Mouse (Mus musculus) stomach, postnatal 0 days (tissue): ENCODE measurements around the gene Kctd12. TPM values are rescaled to one million over a fixed set of nuclear protein-coding genes. Genes with fewer than 3 reads are reported as not detected.

Experiments
- ATAC-seq: fragments of 200-750 bp; cut with Nextera tagmentation; 2 replicates; pipeline ENCODE4 v1.8.0; 2017; ENCODE audit not compliant: low FRiP score, low TSS enrichment
- DNase-seq: peaks from one replicate; pipeline ENCODE4 v3.0.0-alpha.2; 2016; ENCODE audit warnings: low spot score
- H3K27ac ChIP-seq: fragments of 300-500 bp; sonication (generic); replicated peaks from 2 replicates; pipeline ENCODE4 v1.5.1; 2014; ENCODE audit warnings: mild to moderate bottlenecking, control low read depth
- H3K27me3 ChIP-seq: fragments of 300-500 bp; sonication (generic); 2 replicates; pipeline ENCODE4 v1.6.1; 2014; ENCODE audit warnings: low read length; ENCODE audit not compliant: control insufficient read depth, insufficient read depth
- H3K36me3 ChIP-seq: fragments of 300-500 bp; sonication (generic); 2 replicates; pipeline ENCODE4 v1.6.1; 2014; ENCODE audit warnings: low read length, mixed read lengths; ENCODE audit not compliant: control insufficient read depth, insufficient read depth
- H3K4me1 ChIP-seq: fragments of 300-500 bp; sonication (generic); replicated peaks from 2 replicates; pipeline ENCODE4 v1.6.1; 2014; ENCODE audit warnings: antibody characterized with exemption; ENCODE audit not compliant: control insufficient read depth, insufficient read depth
- H3K4me2 ChIP-seq: fragments of 300-500 bp; sonication (generic); replicated peaks from 2 replicates; pipeline ENCODE4 v1.6.1; 2014; ENCODE audit warnings: low read depth, mild to moderate bottlenecking, control low read depth, moderate library complexity
- H3K4me3 ChIP-seq: fragments of 300-500 bp; sonication (generic); 2 replicates; pipeline ENCODE4 v1.5.1; 2014; ENCODE audit warnings: low read depth, low read length, control low read depth
- H3K9ac ChIP-seq: fragments of 300-500 bp; sonication (generic); 2 replicates; pipeline ENCODE4 v1.6.1; 2014; ENCODE audit warnings: mild to moderate bottlenecking, low read length, control low read depth, mixed read lengths
- H3K9me3 ChIP-seq: fragments of 300-500 bp; sonication (generic); 2 replicates; pipeline ENCODE4 v1.6.1; 2016; ENCODE audit warnings: low read length; ENCODE audit not compliant: control insufficient read depth
- CTCF ChIP-seq: IDR thresholded peaks from 2 replicates; pipeline ENCODE4 v1.5.1; 2016; ENCODE audit warnings: antibody characterized with exemption, low read depth, mild to moderate bottlenecking, moderate library complexity
- EP300 ChIP-seq: optimal IDR thresholded peaks from 2 replicates; pipeline ENCODE3; 2016; ENCODE audit warnings: antibody characterized with exemption
- WGBS: fragments of 180-500 bp; shearing (Covaris S2); extraction: QIAGEN DNeasy Blood & Tissue Kit; methylation state at CpG from one replicate; pipeline ENCODE4 v1.1.7; 2014; 5-methylcytosine and 5-hydroxymethylcytosine counted together
- polyA plus RNA-seq: library from polyadenylated mRNA; unstranded; fragments of >200 nt; fragmentation: Nextera tagmentation; extraction: Ambion mirVana; gene quantifications from 2 replicates; pipeline ENCODE4 v1.2.1, GENCODE M21; 2015

The Kctd12 gene
- polyA plus RNA-seq, 1 experiment from 2014 or later, result 6.1 TPM

DNA sequence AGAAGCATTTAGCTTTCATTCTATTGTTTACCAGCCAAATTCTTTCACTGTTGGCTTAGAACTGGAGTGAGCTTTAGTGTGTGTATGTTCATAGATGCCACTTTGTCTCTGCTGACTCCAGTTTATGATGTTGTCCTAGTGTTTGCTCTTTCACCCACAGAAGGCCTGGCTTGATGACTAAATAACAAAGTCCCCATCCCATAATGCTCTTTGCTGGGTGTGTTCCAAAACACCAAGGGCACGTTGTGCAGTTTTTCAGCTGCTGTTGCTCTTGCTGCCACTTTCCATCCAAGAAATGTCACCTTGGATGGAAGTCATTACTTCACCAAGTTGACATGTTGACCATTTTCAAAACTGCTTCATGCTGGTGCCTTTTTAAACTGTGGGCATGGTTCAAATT, 30.5 kb downstream of the Kctd12 start:
- DNase-seq (no peak), ATAC-seq (no peak)
- H3K36me3 ChIP-seq, result no peaks in the 10 kb centered on the region
- H3K4me3 ChIP-seq, result no peak overlapping the region
- H3K9me3 ChIP-seq, result no peaks in the 10 kb centered on the region
- TF ChIP-seq EP300, result no peak
- no peak for TF ChIP-seq CTCF
- H3K27me3 ChIP-seq, result no peaks in the 10 kb centered on the region
- 28% methylated on average over 1 of the region's 1 CpGs for WGBS
- no peak overlapping the region for H3K4me2 ChIP-seq
- no peaks in the 10 kb centered on the region for H3K4me1 ChIP-seq
- no peak overlapping the region for H3K27ac ChIP-seq
- no peak overlapping the region for H3K9ac ChIP-seq

DNA sequence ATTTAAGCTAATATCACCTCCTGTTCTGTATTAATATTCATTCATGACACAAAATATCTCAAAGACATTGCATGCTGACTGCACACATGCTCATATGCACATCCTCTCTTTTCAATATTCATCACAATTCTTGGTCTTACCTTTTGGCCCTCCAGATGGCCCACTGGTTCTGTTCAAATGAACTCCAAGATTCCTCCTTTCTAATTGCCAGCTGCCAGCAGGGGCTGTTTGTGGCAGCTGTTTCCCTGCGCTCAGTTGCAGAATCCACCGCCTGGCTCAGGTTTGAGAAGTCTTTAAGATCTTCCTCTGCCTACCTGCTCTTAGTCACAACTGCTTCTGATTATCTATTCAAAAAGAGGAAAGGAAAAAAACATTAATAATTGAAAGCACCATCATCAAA, 34.6 kb downstream of the Kctd12 start:
- H3K9me3 ChIP-seq, result no peaks in the 10 kb centered on the region
- H3K4me2 ChIP-seq, result no peak overlapping the region
- ATAC-seq, result no peak
- H3K36me3 ChIP-seq, result no peaks in the 10 kb centered on the region
- no peak overlapping the region for H3K27ac ChIP-seq
- DNase-seq, result no peak
- TF ChIP-seq CTCF, result no peak
- no peak for TF ChIP-seq EP300
- 72% methylated on average over 2 of the region's 2 CpGs for WGBS
- no peaks in the 10 kb centered on the region for H3K27me3 ChIP-seq
- H3K4me3 ChIP-seq, result no peak overlapping the region
- no peak overlapping the region for H3K9ac ChIP-seq
- no peaks in the 10 kb centered on the region for H3K4me1 ChIP-seq

DNA sequence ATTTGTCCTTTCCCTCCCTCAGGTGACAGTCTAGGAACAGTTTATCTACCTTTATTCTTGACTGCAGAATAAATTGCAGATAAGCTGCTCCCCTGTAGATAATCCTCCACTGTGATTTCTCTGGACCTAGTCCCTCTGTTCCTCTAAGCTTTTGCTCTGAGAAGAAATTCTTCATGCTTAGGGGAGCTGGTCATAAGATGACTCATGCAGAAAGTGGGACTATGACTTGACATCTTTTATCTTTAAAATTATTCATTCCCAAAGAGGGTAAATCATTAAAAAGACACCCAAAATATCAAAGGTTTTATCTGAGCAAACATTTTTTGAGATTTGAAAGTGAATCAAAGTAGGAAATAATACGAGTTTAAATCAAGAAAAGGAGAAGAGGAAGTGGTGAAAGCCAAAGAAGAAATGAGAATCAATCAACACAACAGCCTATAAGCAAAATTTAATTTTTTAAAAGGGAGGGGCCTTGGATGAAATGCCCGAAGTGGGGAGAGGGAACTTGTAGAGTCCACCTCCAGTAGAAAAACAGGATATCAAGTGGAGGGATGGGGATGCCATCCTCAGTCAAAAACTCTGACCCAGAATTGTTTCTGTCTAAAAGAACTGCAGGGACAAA, 40.1 kb downstream of the Kctd12 start:
- no peaks in the 10 kb centered on the region for H3K36me3 ChIP-seq
- H3K9ac ChIP-seq, result no peak overlapping the region
- no peaks in the 10 kb centered on the region for H3K9me3 ChIP-seq
- H3K4me3 ChIP-seq, result no peak overlapping the region
- no peaks in the 10 kb centered on the region for H3K27me3 ChIP-seq
- ATAC-seq, result no peak
- H3K4me2 ChIP-seq, result no peak overlapping the region
- TF ChIP-seq EP300 (no peak), CTCF (no peak)
- no peak overlapping the region for H3K27ac ChIP-seq
- DNase-seq, result no peak
- no peaks in the 10 kb centered on the region for H3K4me1 ChIP-seq
- WGBS, result 53% methylated on average over 2 of the region's 2 CpGs

DNA sequence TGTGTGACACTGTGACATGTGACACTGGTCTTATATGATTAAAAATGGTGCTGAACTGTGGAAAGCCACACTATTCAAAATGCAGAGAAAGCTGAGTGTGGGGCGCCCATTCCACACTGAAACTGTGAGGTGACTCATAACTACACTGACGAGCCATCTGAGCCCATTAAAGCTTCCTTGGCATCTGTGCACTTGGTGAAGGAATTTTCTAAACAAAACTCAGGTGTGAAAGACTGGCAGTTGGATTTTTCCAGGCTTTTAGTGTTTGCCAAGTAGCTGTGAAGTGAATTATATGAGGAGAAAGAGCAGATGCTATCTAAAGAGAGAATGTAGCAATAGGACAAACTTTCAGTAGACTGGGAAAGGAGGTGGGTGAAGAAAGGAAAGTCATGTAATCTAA, 47.6 kb downstream of the Kctd12 start:
- Histone ChIP-seq H3K36me3 (no peaks in the 10 kb centered on the region), H3K4me2 (no peak overlapping the region), H3K27ac (no peak overlapping the region), H3K27me3 (no peaks in the 10 kb centered on the region), H3K4me1 (no peaks in the 10 kb centered on the region), H3K9me3 (no peaks in the 10 kb centered on the region), H3K9ac (no peak overlapping the region), H3K4me3 (no peak overlapping the region)
- DNase-seq (no peak), ATAC-seq (no peak)
- WGBS, result 55% methylated on average over 2 of the region's 2 CpGs
- no peak for TF ChIP-seq EP300
- no peak for TF ChIP-seq CTCF

DNA sequence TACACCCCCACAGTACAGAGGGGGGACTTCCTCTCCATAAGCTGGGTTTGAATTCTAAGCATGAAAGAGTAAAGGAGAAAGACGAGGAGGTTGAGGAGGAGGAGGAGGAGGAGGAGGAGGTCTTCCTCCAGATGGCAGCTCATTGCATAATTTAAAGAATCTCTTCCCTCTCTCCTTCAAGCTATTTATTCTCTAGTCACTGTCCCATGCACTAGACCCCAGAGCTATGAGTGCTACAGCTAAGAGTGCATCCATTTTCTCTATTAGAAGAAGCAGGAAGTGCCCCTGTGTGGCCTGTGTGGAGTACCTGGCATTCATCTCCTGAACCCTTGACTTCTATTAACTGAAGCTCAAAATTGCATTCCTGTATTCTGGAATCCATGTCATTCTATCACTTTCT, 51.5 kb downstream of the Kctd12 start:
- 57% methylated on average over 1 of the region's 1 CpGs for WGBS
- no peak overlapping the region for H3K27ac ChIP-seq

DNA sequence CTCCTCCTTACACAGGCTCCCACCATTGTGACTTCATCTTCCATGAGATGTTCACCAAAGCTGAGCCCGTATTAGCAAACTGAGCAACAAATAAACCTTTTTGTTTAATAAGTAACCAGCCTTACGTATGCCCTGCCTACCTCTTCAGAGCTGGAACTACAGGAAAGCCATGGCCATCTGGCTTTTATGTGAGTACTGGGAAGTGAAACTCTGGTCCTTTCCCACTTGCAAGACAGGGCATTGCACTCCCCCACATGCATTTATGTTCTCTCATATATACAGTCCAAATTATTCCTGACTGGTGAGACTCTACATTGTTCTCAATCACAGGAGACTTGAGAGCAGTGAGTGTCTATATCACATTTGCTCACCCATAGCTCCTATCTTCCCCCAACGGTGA, 52.9 kb downstream of the Kctd12 start:
- no peak overlapping the region for H3K4me3 ChIP-seq
- ATAC-seq (no peak), DNase-seq (no peak)
- TF ChIP-seq EP300 (no peak), CTCF (no peak)
- 52% methylated on average over 3 of the region's 3 CpGs for WGBS
- no peak overlapping the region for H3K27ac ChIP-seq
- H3K4me1 ChIP-seq, result no peaks in the 10 kb centered on the region
- H3K36me3 ChIP-seq, result no peaks in the 10 kb centered on the region
- no peak overlapping the region for H3K4me2 ChIP-seq
- no peaks in the 10 kb centered on the region for H3K27me3 ChIP-seq
- H3K9me3 ChIP-seq, result no peaks in the 10 kb centered on the region
- H3K9ac ChIP-seq, result no peak overlapping the region

More for the DNA sequence above, 51.5 kb downstream of the Kctd12 start:
- H3K9ac ChIP-seq, result no peak overlapping the region
- H3K4me3 ChIP-seq, result no peak overlapping the region
- no peak for TF ChIP-seq CTCF
- TF ChIP-seq EP300, result no peak
- ATAC-seq, result no peak
- no peak overlapping the region for H3K4me2 ChIP-seq
- H3K4me1 ChIP-seq, result no peaks in the 10 kb centered on the region
- no peak for DNase-seq
- H3K36me3 ChIP-seq, result no peaks in the 10 kb centered on the region
- H3K9me3 ChIP-seq, result no peaks in the 10 kb centered on the region
- H3K27me3 ChIP-seq, result no peaks in the 10 kb centered on the region
